Mouse (Mus musculus) frontal cortex, postnatal 14 days (tissue): ENCODE data around the gene Fam81b.
A peak's percentile ranks its signal among the peaks of the same experiment; 100 is the strongest.
"Not testable (repeated sequence)": the region's sequence is repeated elsewhere in the genome, so short reads cannot be mapped to it uniquely, and the experiment has no call there.

Experiments
- DNase-seq, 2 experiments: peaks; one replicate each; pipeline ENCODE4 v3.0.0; 2022; ENCODE audit warnings: low spot score in 2 of 2

Fam81b gene

GRCm38 (mm10) chr13:76304637-76305122 lies at the start of gene Fam81b:
Fam81b (minus strand) TSS chr13:76305072.
- DNase-seq: no peak

GRCm38 (mm10) chr13:76345941-76346340 lies 41.1 kb upstream of the Fam81b start:
- DNase-seq: not testable (repeated sequence)

- no peak for DNase-seq
Measured at GRCm38 (mm10) chr13:76318635-76319034, 13.8 kb upstream of the Fam81b start.

GRCm38 (mm10) chr13:76311580-76311979 lies 6.7 kb upstream of the Fam81b start:
- DNase-seq: no peak

GRCm38 (mm10) chr13:76308811-76309210 lies 3.9 kb upstream of the Fam81b start:
- DNase-seq: no peak

- no peak for DNase-seq
Measured at GRCm38 (mm10) chr13:76305655-76306365, 938 bp upstream of the Fam81b start.

GRCm38 (mm10) chr13:76305241-76305640 lies 369 bp upstream of the Fam81b start:
- DNase-seq: no peak

- DNase-seq: no peak
Measured at GRCm38 (mm10) chr13:76304201-76304600, 671 bp downstream of the Fam81b start.

GRCm38 (mm10) chr13:76303160-76303559 lies 1.7 kb downstream of the Fam81b start:
- DNase-seq: no peak

- DNase-seq: no peak
Measured at GRCm38 (mm10) chr13:76302056-76302455, 2.8 kb downstream of the Fam81b start.

GRCm38 (mm10) chr13:76292050-76292449 lies 12.8 kb downstream of the Fam81b start:
- DNase-seq: no peak

- DNase-seq: no peak
Measured at GRCm38 (mm10) chr13:76284597-76284996, 20.3 kb downstream of the Fam81b start.

GRCm38 (mm10) chr13:76264361-76265026 lies 40.4 kb downstream of the Fam81b start:
- DNase-seq: no peak

- peak; percentile 50 to 65 for DNase-seq
Measured at GRCm38 (mm10) chr13:76258766-76259165, 46.1 kb downstream of the Fam81b start.

- DNase-seq: no peak
Measured at GRCm38 (mm10) chr13:76256350-76256749, 48.5 kb downstream of the Fam81b start.

- no peak for DNase-seq
Measured at GRCm38 (mm10) chr13:76250092-76250491, 54.8 kb downstream of the Fam81b start.

GRCm38 (mm10) chr13:76249066-76249465 lies 55.8 kb downstream of the Fam81b start:
- no peak for DNase-seq

GRCm38 (mm10) chr13:76215397-76215796 lies 89.5 kb downstream of the Fam81b start:
- no peak for DNase-seq

- DNase-seq: no peak
Measured at GRCm38 (mm10) chr13:76214928-76215327, 89.9 kb downstream of the Fam81b start.

GRCm38 (mm10) chr13:76199943-76200342 lies 104.9 kb downstream of the Fam81b start:
- DNase-seq: no peak

GRCm38 (mm10) chr13:76197297-76197848 lies 107.5 kb downstream of the Fam81b start:
- no peak for DNase-seq

GRCm38 (mm10) chr13:76195431-76196138 lies 109.3 kb downstream of the Fam81b start:
- DNase-seq: no peak
